Mouse (Mus musculus): ENCODE data around the gene Rnf144b. TPM values are rescaled to one million over a fixed set of nuclear protein-coding genes. Genes with fewer than 3 reads are reported as not detected.

Rnf144b gene
- total RNA-seq, 1 experiment from 2014 or later = 7.6 TPM

GRCm38 (mm10) chr13:47116000-47116399, 6.5 kb upstream of the Rnf144b start:
- ATAC-seq (replicated peaks; ENCODE audit: insufficient number of reproducible peaks, low FRiP score, low TSS enrichment, poor library complexity, severe bottlenecking) = no peak

- ATAC-seq (replicated peaks; ENCODE audit: insufficient number of reproducible peaks, low FRiP score, low TSS enrichment, poor library complexity, severe bottlenecking) = no peak
Observed at GRCm38 (mm10) chr13:47121333-47121889, 1.0 kb upstream of the Rnf144b start.

GRCm38 (mm10) chr13:47124449-47124848, 2.0 kb downstream of the Rnf144b start:
- ATAC-seq (replicated peaks; ENCODE audit: insufficient number of reproducible peaks, low FRiP score, low TSS enrichment, poor library complexity, severe bottlenecking) = no peak

GRCm38 (mm10) chr13:47124986-47125385, 2.5 kb downstream of the Rnf144b start:
- no peak for ATAC-seq (replicated peaks; ENCODE audit: insufficient number of reproducible peaks, low FRiP score, low TSS enrichment, poor library complexity, severe bottlenecking)

GRCm38 (mm10) chr13:47125595-47125994, 3.1 kb downstream of the Rnf144b start:
- no peak for ATAC-seq (replicated peaks; ENCODE audit: insufficient number of reproducible peaks, low FRiP score, low TSS enrichment, poor library complexity, severe bottlenecking)

GRCm38 (mm10) chr13:47129090-47129489, 6.6 kb downstream of the Rnf144b start:
- ATAC-seq (replicated peaks; ENCODE audit: insufficient number of reproducible peaks, low FRiP score, low TSS enrichment, poor library complexity, severe bottlenecking) = no peak

- ATAC-seq (replicated peaks; ENCODE audit: insufficient number of reproducible peaks, low FRiP score, low TSS enrichment, poor library complexity, severe bottlenecking) = no peak
Observed at GRCm38 (mm10) chr13:47133058-47133457, 10.6 kb downstream of the Rnf144b start.

GRCm38 (mm10) chr13:47134836-47135235, 12.4 kb downstream of the Rnf144b start:
- ATAC-seq (replicated peaks; ENCODE audit: insufficient number of reproducible peaks, low FRiP score, low TSS enrichment, poor library complexity, severe bottlenecking) = no peak

- no peak for ATAC-seq (replicated peaks; ENCODE audit: insufficient number of reproducible peaks, low FRiP score, low TSS enrichment, poor library complexity, severe bottlenecking)
Observed at GRCm38 (mm10) chr13:47135741-47136140, 13.3 kb downstream of the Rnf144b start.

- ATAC-seq (replicated peaks; ENCODE audit: insufficient number of reproducible peaks, low FRiP score, low TSS enrichment, poor library complexity, severe bottlenecking) = no peak
Observed at GRCm38 (mm10) chr13:47142764-47143163, 20.3 kb downstream of the Rnf144b start.

GRCm38 (mm10) chr13:47145939-47146338, 23.5 kb downstream of the Rnf144b start:
- ATAC-seq (replicated peaks; ENCODE audit: insufficient number of reproducible peaks, low FRiP score, low TSS enrichment, poor library complexity, severe bottlenecking) = no peak

GRCm38 (mm10) chr13:47146388-47146787, 23.9 kb downstream of the Rnf144b start:
- no peak for ATAC-seq (replicated peaks; ENCODE audit: insufficient number of reproducible peaks, low FRiP score, low TSS enrichment, poor library complexity, severe bottlenecking)

- no peak for ATAC-seq (replicated peaks; ENCODE audit: insufficient number of reproducible peaks, low FRiP score, low TSS enrichment, poor library complexity, severe bottlenecking)
Observed at GRCm38 (mm10) chr13:47148573-47148972, 26.1 kb downstream of the Rnf144b start.

GRCm38 (mm10) chr13:47149993-47150392, 27.5 kb downstream of the Rnf144b start:
- ATAC-seq (replicated peaks; ENCODE audit: insufficient number of reproducible peaks, low FRiP score, low TSS enrichment, poor library complexity, severe bottlenecking) = no peak

GRCm38 (mm10) chr13:47151060-47151459, 28.6 kb downstream of the Rnf144b start:
- ATAC-seq (replicated peaks; ENCODE audit: insufficient number of reproducible peaks, low FRiP score, low TSS enrichment, poor library complexity, severe bottlenecking) = no peak

- peak; percentile 73 for ATAC-seq (replicated peaks; ENCODE audit: insufficient number of reproducible peaks, low FRiP score, low TSS enrichment, poor library complexity, severe bottlenecking)
Observed at GRCm38 (mm10) chr13:47152390-47152789, 29.9 kb downstream of the Rnf144b start.

GRCm38 (mm10) chr13:47153206-47153605, 30.8 kb downstream of the Rnf144b start:
- ATAC-seq (replicated peaks; ENCODE audit: insufficient number of reproducible peaks, low FRiP score, low TSS enrichment, poor library complexity, severe bottlenecking) = no peak

- no peak for ATAC-seq (replicated peaks; ENCODE audit: insufficient number of reproducible peaks, low FRiP score, low TSS enrichment, poor library complexity, severe bottlenecking)
Observed at GRCm38 (mm10) chr13:47154866-47155265, 32.4 kb downstream of the Rnf144b start.

GRCm38 (mm10) chr13:47156841-47157240, 34.4 kb downstream of the Rnf144b start:
- no peak for ATAC-seq (replicated peaks; ENCODE audit: insufficient number of reproducible peaks, low FRiP score, low TSS enrichment, poor library complexity, severe bottlenecking)

- ATAC-seq (replicated peaks; ENCODE audit: insufficient number of reproducible peaks, low FRiP score, low TSS enrichment, poor library complexity, severe bottlenecking) = no peak
Observed at GRCm38 (mm10) chr13:47162001-47162400, 39.5 kb downstream of the Rnf144b start.

GRCm38 (mm10) chr13:47164732-47165131, 42.3 kb downstream of the Rnf144b start:
- ATAC-seq (replicated peaks; ENCODE audit: insufficient number of reproducible peaks, low FRiP score, low TSS enrichment, poor library complexity, severe bottlenecking) = no peak
